Mouse (Mus musculus) spleen, adult 2 months (tissue): ENCODE data around the gene Larp4b.

Experiments
- CTCF ChIP-seq: fragments of 200-500 bp; IDR thresholded peaks from 2 replicates; pipeline ENCODE4 v1.5.1; 2011; ENCODE audit warnings: mild to moderate bottlenecking, inconsistent platforms; ENCODE audit not compliant: insufficient read depth, insufficient read length, insufficient replicate concordance; ENCODE audit errors: extremely low read depth
- POLR2A ChIP-seq: fragments of 200-500 bp; IDR thresholded peaks from 2 replicates; pipeline ENCODE4 v1.6.1; 2011; ENCODE audit warnings: low read depth, low read length, inconsistent platforms

GRCm38 (mm10) chr13:9093316-9094155, at the start of gene Larp4b:
- TF ChIP-seq POLR2A, result peak; percentile 62
- no peak for TF ChIP-seq CTCF
